Mouse (Mus musculus): ENCODE measurements around the gene Prkx. TPM values are rescaled to one million over a fixed set of nuclear protein-coding genes. Genes with fewer than 3 reads are reported as not detected.

Prkx gene
- polyA plus RNA-seq (2012; rRNA removed), result 6.4 and 7.4 TPM in 2 replicates

DNA sequence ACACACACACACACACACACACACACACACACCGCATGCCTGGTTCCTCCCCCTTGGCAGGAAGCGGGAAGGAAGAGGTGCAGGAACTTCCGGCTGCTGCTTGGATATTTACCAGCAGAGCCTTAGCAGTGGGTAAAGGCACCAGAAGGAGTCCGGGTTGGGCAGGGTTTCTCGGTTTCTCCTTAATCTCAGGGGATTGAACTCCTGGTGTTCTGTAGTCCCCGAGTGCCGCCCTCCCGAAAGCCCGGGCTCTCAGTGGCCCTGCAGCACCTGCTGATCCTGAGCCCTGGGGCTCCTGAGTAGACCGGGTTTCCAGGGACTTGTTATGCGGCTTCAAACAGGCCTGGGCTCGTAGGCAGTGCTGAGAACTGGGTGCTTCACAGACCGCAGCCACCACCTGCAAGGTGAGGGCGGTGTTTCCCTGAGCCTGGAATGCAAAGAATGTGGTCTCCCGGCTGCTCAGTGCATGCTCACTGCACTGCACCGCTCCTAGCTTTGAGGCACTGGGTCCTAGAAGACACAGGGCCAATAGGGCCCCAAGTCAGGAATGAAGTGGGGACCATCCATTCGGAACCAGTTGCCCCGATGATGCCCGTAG, at the start of gene Prkx:
Gene Prkx, minus strand, starts transcription at position 41 of the 598 bp plus-strand sequence.
- TF ChIP-seq POLR2A (IDR thresholded peaks at IDR 0.05; ENCODE audit: low read depth, low read length), result no peak
- TF ChIP-seq CTCF (conservative IDR thresholded peaks at IDR 0.05; ENCODE audit: insufficient read depth, insufficient read length, low read depth, low read length), result no peak
- Histone ChIP-seq H3K4me1 (ENCODE audit: control insufficient read depth, insufficient read depth, low read length) (0 out of 2 replicates have a peak, but pooled peaks cover 3% of the 10 kb centered on the region), H3K4me3 (ENCODE audit: insufficient read depth, low read depth, low read length) (peak within 1 kb of the TSS; percentile 93), H3K36me3 (ENCODE audit: control insufficient read depth, insufficient read depth, low read length) (no peaks in the 10 kb centered on the region), H3K27me3 (replicated peaks; ENCODE audit: control insufficient read depth, insufficient read depth, low read length) (no peaks in the 10 kb centered on the region), H3K27ac (ENCODE audit: insufficient read depth, low read depth, low read length) (peak within 1 kb of the TSS; percentile 95)
- 2% methylated on average over 18 of the region's 19 CpGs for WGBS
- peak; percentile 72 for DNase-seq

DNA sequence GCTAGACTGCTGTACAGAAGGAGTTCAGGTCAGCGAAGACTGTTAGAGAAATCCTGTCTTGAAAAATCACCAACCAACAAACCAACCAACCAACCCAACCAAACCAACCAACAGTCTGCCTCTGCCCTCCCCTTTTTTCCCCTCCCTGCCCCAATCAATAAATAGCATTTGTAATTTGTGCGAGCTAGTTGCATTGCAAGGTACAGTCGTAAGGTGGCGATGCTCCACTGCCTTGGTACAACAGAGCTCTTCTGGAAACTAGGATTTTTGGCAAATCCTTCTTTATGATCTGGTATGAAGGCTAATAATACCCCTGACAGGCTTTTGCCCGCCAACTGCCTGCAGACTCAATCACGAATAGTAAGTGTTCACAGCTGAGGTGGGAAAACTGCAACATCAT, 16.0 kb upstream of the Prkx start:
- Histone ChIP-seq H3K4me3 (ENCODE audit: insufficient read depth, low read depth, low read length) (no peak overlapping the region), H3K27me3 (replicated peaks; ENCODE audit: control insufficient read depth, insufficient read depth, low read length) (no peaks in the 10 kb centered on the region), H3K27ac (ENCODE audit: insufficient read depth, low read depth, low read length) (no peak overlapping the region), H3K4me1 (ENCODE audit: control insufficient read depth, insufficient read depth, low read length) (no peaks in the 10 kb centered on the region), H3K36me3 (ENCODE audit: control insufficient read depth, insufficient read depth, low read length) (no peaks in the 10 kb centered on the region)
- DNase-seq, result no peak
- 56% methylated on average over 6 of the region's 6 CpGs for WGBS
- no peak for TF ChIP-seq POLR2A (IDR thresholded peaks at IDR 0.05; ENCODE audit: low read depth, low read length)
- TF ChIP-seq CTCF (conservative IDR thresholded peaks at IDR 0.05; ENCODE audit: insufficient read depth, insufficient read length, low read depth, low read length), result peak; percentile 28; the same call in 1 of the 2 replicates

- Histone ChIP-seq H3K36me3 (ENCODE audit: control insufficient read depth, insufficient read depth, low read length) (no peaks in the 10 kb centered on the region), H3K27me3 (replicated peaks; ENCODE audit: control insufficient read depth, insufficient read depth, low read length) (no peaks in the 10 kb centered on the region), H3K4me3 (ENCODE audit: insufficient read depth, low read depth, low read length) (peak overlapping the region; percentile 77), H3K4me1 (ENCODE audit: control insufficient read depth, insufficient read depth, low read length) (no peaks in the 10 kb centered on the region), H3K27ac (ENCODE audit: insufficient read depth, low read depth, low read length) (peak overlapping the region; percentile 77)
- WGBS, result 1% methylated on average over 17 of the region's 17 CpGs
- DNase-seq, result peak; percentile 66
- TF ChIP-seq CTCF (conservative IDR thresholded peaks at IDR 0.05; ENCODE audit: insufficient read depth, insufficient read length, low read depth, low read length) (peak; percentile 52), POLR2A (IDR thresholded peaks at IDR 0.05; ENCODE audit: low read depth, low read length) (no peak)
These were observed 14.6 kb upstream of the Prkx start for GRCm38 (mm10) chrX:77810608-77811206.

GRCm38 (mm10) chrX:77808602-77809001, 12.5 kb upstream of the Prkx start:
- no peaks in the 10 kb centered on the region for H3K27me3 ChIP-seq (replicated peaks; ENCODE audit: control insufficient read depth, insufficient read depth, low read length)
- H3K36me3 ChIP-seq (ENCODE audit: control insufficient read depth, insufficient read depth, low read length), result no peaks in the 10 kb centered on the region
- no peaks in the 10 kb centered on the region for H3K4me1 ChIP-seq (ENCODE audit: control insufficient read depth, insufficient read depth, low read length)
- WGBS, result 12% methylated on average over 2 of the region's 2 CpGs
- TF ChIP-seq CTCF (conservative IDR thresholded peaks at IDR 0.05; ENCODE audit: insufficient read depth, insufficient read length, low read depth, low read length), result peak; percentile 74
- no peak for TF ChIP-seq POLR2A (IDR thresholded peaks at IDR 0.05; ENCODE audit: low read depth, low read length)
- no peak overlapping the region for H3K27ac ChIP-seq (ENCODE audit: insufficient read depth, low read depth, low read length)
- peak; percentile 41 for DNase-seq
- H3K4me3 ChIP-seq (ENCODE audit: insufficient read depth, low read depth, low read length), result no peak overlapping the region

GRCm38 (mm10) chrX:77802293-77802692, 6.2 kb upstream of the Prkx start:
- 74% methylated on average over 2 of the region's 2 CpGs for WGBS
- Histone ChIP-seq H3K27ac (ENCODE audit: insufficient read depth, low read depth, low read length) (no peak overlapping the region), H3K4me1 (ENCODE audit: control insufficient read depth, insufficient read depth, low read length) (no peaks in the 10 kb centered on the region), H3K4me3 (ENCODE audit: insufficient read depth, low read depth, low read length) (no peak overlapping the region), H3K36me3 (ENCODE audit: control insufficient read depth, insufficient read depth, low read length) (no peaks in the 10 kb centered on the region), H3K27me3 (replicated peaks; ENCODE audit: control insufficient read depth, insufficient read depth, low read length) (no peaks in the 10 kb centered on the region)
- no peak for TF ChIP-seq CTCF (conservative IDR thresholded peaks at IDR 0.05; ENCODE audit: insufficient read depth, insufficient read length, low read depth, low read length)
- no peak for TF ChIP-seq POLR2A (IDR thresholded peaks at IDR 0.05; ENCODE audit: low read depth, low read length)
- DNase-seq, result no peak

GRCm38 (mm10) chrX:77801543-77801942, 5.5 kb upstream of the Prkx start:
- H3K4me3 ChIP-seq (ENCODE audit: insufficient read depth, low read depth, low read length), result no peak overlapping the region
- no peaks in the 10 kb centered on the region for H3K27me3 ChIP-seq (replicated peaks; ENCODE audit: control insufficient read depth, insufficient read depth, low read length)
- H3K4me1 ChIP-seq (ENCODE audit: control insufficient read depth, insufficient read depth, low read length), result no peaks in the 10 kb centered on the region
- 56% methylated on average over 1 of the region's 1 CpGs for WGBS
- no peak for TF ChIP-seq CTCF (conservative IDR thresholded peaks at IDR 0.05; ENCODE audit: insufficient read depth, insufficient read length, low read depth, low read length)
- no peak for TF ChIP-seq POLR2A (IDR thresholded peaks at IDR 0.05; ENCODE audit: low read depth, low read length)
- no peaks in the 10 kb centered on the region for H3K36me3 ChIP-seq (ENCODE audit: control insufficient read depth, insufficient read depth, low read length)
- DNase-seq, result no peak
- no peak overlapping the region for H3K27ac ChIP-seq (ENCODE audit: insufficient read depth, low read depth, low read length)

DNA sequence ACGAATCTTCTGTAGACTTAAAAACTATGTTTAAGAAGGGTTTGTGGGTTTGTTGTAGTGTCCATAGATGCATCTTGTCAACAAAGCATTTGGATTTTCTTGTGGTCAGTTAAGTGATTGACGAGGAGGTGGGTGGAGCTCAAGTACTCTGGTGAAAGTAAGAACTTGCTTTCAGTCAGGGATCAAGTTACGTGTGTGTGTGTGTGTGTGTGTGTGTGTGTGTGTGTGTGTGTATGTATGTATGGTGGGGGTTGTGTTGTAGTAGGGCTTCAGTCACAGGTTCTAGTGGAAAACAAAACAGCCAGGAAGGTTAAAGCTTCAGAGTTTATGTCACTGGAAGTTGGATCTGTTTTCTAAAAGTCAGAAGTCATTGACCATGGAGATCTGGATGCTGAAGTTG, 3.5 kb upstream of the Prkx start:
- H3K27me3 ChIP-seq (replicated peaks; ENCODE audit: control insufficient read depth, insufficient read depth, low read length), result no peaks in the 10 kb centered on the region
- TF ChIP-seq POLR2A (IDR thresholded peaks at IDR 0.05; ENCODE audit: low read depth, low read length) (no peak), CTCF (conservative IDR thresholded peaks at IDR 0.05; ENCODE audit: insufficient read depth, insufficient read length, low read depth, low read length) (no peak)
- H3K4me1 ChIP-seq (ENCODE audit: control insufficient read depth, insufficient read depth, low read length), result no peaks in the 10 kb centered on the region
- DNase-seq, result no peak
- H3K27ac ChIP-seq (ENCODE audit: insufficient read depth, low read depth, low read length), result no peak overlapping the region
- H3K4me3 ChIP-seq (ENCODE audit: insufficient read depth, low read depth, low read length), result no peak overlapping the region
- H3K36me3 ChIP-seq (ENCODE audit: control insufficient read depth, insufficient read depth, low read length), result no peaks in the 10 kb centered on the region
- WGBS, result 92% methylated on average over 3 of the region's 3 CpGs
